Mouse (Mus musculus) midbrain, embryonic 14.5 days (tissue): ENCODE results near the gene Col17a1. TPM values are rescaled to one million over a fixed set of nuclear protein-coding genes. Genes with fewer than 3 reads are reported as not detected.

ENCODE experiments used
- ATAC-seq: fragments of 200-750 bp; cut with Nextera tagmentation; 2 replicates; pipeline ENCODE4 v1.8.0; 2017; ENCODE audit warnings: moderate number of reproducible peaks, moderate library complexity; ENCODE audit not compliant: low FRiP score, low TSS enrichment
- DNase-seq: peaks from one replicate; pipeline ENCODE4 v3.0.0-alpha.2; 2015
- H3K27ac ChIP-seq: fragments of 300-500 bp; sonication (generic); replicated peaks from 2 replicates; pipeline ENCODE4 v1.5.1; 2014; ENCODE audit warnings: mild to moderate bottlenecking, low read depth, low read length, moderate library complexity
- H3K27me3 ChIP-seq: fragments of 300-500 bp; sonication (generic); 2 replicates; pipeline ENCODE4 v1.6.1; 2014; ENCODE audit warnings: low read length, control low read depth, mixed read lengths; ENCODE audit not compliant: control insufficient read depth, insufficient read depth
- H3K36me3 ChIP-seq: fragments of 300-500 bp; sonication (generic); 2 replicates; pipeline ENCODE4 v1.6.1; 2014; ENCODE audit warnings: low read length, control low read depth; ENCODE audit not compliant: control insufficient read depth, insufficient read depth
- H3K4me1 ChIP-seq: fragments of 300-500 bp; sonication (generic); 2 replicates; pipeline ENCODE4 v1.6.1; 2014; ENCODE audit warnings: mild to moderate bottlenecking, antibody characterized with exemption, low read length, control low read depth; ENCODE audit not compliant: control insufficient read depth, insufficient read depth
- H3K4me2 ChIP-seq: fragments of 300-500 bp; sonication (generic); 2 replicates; pipeline ENCODE4 v1.6.1; 2014; ENCODE audit warnings: mild to moderate bottlenecking, low read length, moderate library complexity
- H3K4me3 ChIP-seq: fragments of 300-500 bp; sonication (generic); replicated peaks from 2 replicates; pipeline ENCODE4 v1.5.1; 2014; ENCODE audit warnings: low read depth, low read length
- H3K9ac ChIP-seq: fragments of 300-500 bp; sonication (generic); replicated peaks from 2 replicates; pipeline ENCODE4 v1.6.1; 2014; ENCODE audit warnings: mild to moderate bottlenecking, low read length, moderate library complexity
- H3K9me3 ChIP-seq: fragments of 300-500 bp; sonication (generic); 2 replicates; pipeline ENCODE4 v1.6.1; 2016; ENCODE audit warnings: low read length, control low read depth, mixed read lengths; ENCODE audit not compliant: control insufficient read depth
- WGBS: fragments of 180-500 bp; shearing (Covaris S2); extraction: QIAGEN DNeasy Blood & Tissue Kit; methylation state at CpG from one replicate; pipeline ENCODE4 v1.1.7; 2014; 5-methylcytosine and 5-hydroxymethylcytosine counted together
- polyA plus RNA-seq: library from polyadenylated mRNA; unstranded; fragments of >200 nt; fragmentation: Nextera tagmentation; extraction: Ambion mirVana; gene quantifications from 2 replicates; pipeline ENCODE4 v1.2.1, GENCODE M21; 2014

Gene Col17a1
- polyA plus RNA-seq, 1 experiment from 2014 or later = 0.29 TPM

- no peak overlapping the region for H3K4me2 ChIP-seq
- H3K9me3 ChIP-seq = no peaks in the 10 kb centered on the region
- no peak overlapping the region for H3K9ac ChIP-seq
- H3K27me3 ChIP-seq = no peaks in the 10 kb centered on the region
- WGBS = 90% methylated on average over 8 of the region's 8 CpGs
- H3K4me3 ChIP-seq = no peak overlapping the region
- H3K27ac ChIP-seq = no peak overlapping the region
- DNase-seq = no peak
- no peaks in the 10 kb centered on the region for H3K4me1 ChIP-seq
- no peak for ATAC-seq
- no peaks in the 10 kb centered on the region for H3K36me3 ChIP-seq
Measured at GRCm38 (mm10) chr19:47653173-47653572, 38.7 kb downstream of the Col17a1 start.

- Histone ChIP-seq H3K9me3 (no peaks in the 10 kb centered on the region), H3K27ac (no peak overlapping the region), H3K9ac (no peak overlapping the region), H3K4me2 (no peak overlapping the region), H3K4me3 (no peak overlapping the region), H3K36me3 (no peaks in the 10 kb centered on the region), H3K27me3 (no peaks in the 10 kb centered on the region), H3K4me1 (no peaks in the 10 kb centered on the region)
- DNase-seq (no peak), ATAC-seq (no peak)
- 81% methylated on average over 8 of the region's 8 CpGs for WGBS
Measured at GRCm38 (mm10) chr19:47652255-47652654, 39.6 kb downstream of the Col17a1 start.

GRCm38 (mm10) chr19:47651160-47651480 is 40.8 kb downstream of the Col17a1 start:
- Histone ChIP-seq H3K27ac (no peak overlapping the region), H3K27me3 (no peaks in the 10 kb centered on the region), H3K4me2 (no peak overlapping the region), H3K9me3 (no peaks in the 10 kb centered on the region), H3K9ac (no peak overlapping the region), H3K4me3 (no peak overlapping the region), H3K36me3 (0 out of 2 replicates have a peak, but pooled peaks cover 3% of the 10 kb centered on the region), H3K4me1 (no peaks in the 10 kb centered on the region)
- ATAC-seq (no peak), DNase-seq (no peak)
- 93% methylated on average over 5 of the region's 5 CpGs for WGBS

- Histone ChIP-seq H3K4me2 (no peak overlapping the region), H3K27ac (no peak overlapping the region), H3K9me3 (no peaks in the 10 kb centered on the region), H3K36me3 (0 out of 2 replicates have a peak, but pooled peaks cover 3% of the 10 kb centered on the region), H3K4me3 (no peak overlapping the region), H3K27me3 (no peaks in the 10 kb centered on the region), H3K9ac (no peak overlapping the region), H3K4me1 (no peaks in the 10 kb centered on the region)
- no peak for DNase-seq
- WGBS = 91% methylated on average over 16 of the region's 16 CpGs
- no peak for ATAC-seq
Measured at GRCm38 (mm10) chr19:47650366-47651159, 41.3 kb downstream of the Col17a1 start.

- no peak overlapping the region for H3K27ac ChIP-seq
- DNase-seq (no peak), ATAC-seq (no peak)
- H3K9me3 ChIP-seq = no peaks in the 10 kb centered on the region
- no peaks in the 10 kb centered on the region for H3K27me3 ChIP-seq
- WGBS = 94% methylated on average over 6 of the region's 6 CpGs
- 0 out of 2 replicates have a peak, but pooled peaks cover 3% of the 10 kb centered on the region for H3K36me3 ChIP-seq
- H3K4me2 ChIP-seq = no peak overlapping the region
- H3K4me1 ChIP-seq = no peaks in the 10 kb centered on the region
- no peak overlapping the region for H3K9ac ChIP-seq
- no peak overlapping the region for H3K4me3 ChIP-seq
Measured at GRCm38 (mm10) chr19:47649071-47649470, 42.8 kb downstream of the Col17a1 start.

- ATAC-seq (no peak), DNase-seq (no peak)
- no peaks in the 10 kb centered on the region for H3K4me1 ChIP-seq
- H3K9me3 ChIP-seq = no peaks in the 10 kb centered on the region
- WGBS = 92% methylated on average over 6 of the region's 6 CpGs
- peaks cover 16% of the 10 kb centered on the region for H3K36me3 ChIP-seq
- H3K4me3 ChIP-seq = no peak overlapping the region
- no peak overlapping the region for H3K4me2 ChIP-seq
- H3K27ac ChIP-seq = no peak overlapping the region
- H3K9ac ChIP-seq = no peak overlapping the region
- no peaks in the 10 kb centered on the region for H3K27me3 ChIP-seq
Measured at GRCm38 (mm10) chr19:47646508-47647120, 45.3 kb downstream of the Col17a1 start.

GRCm38 (mm10) chr19:47645583-47645982 is 46.3 kb downstream of the Col17a1 start:
- DNase-seq = no peak
- Histone ChIP-seq H3K4me2 (no peak overlapping the region), H3K9ac (no peak overlapping the region), H3K27me3 (no peaks in the 10 kb centered on the region), H3K4me1 (no peaks in the 10 kb centered on the region), H3K9me3 (no peaks in the 10 kb centered on the region), H3K36me3 (peaks cover 25% of the 10 kb centered on the region), H3K27ac (no peak overlapping the region), H3K4me3 (no peak overlapping the region)
- WGBS = 39% methylated on average over 6 of the region's 6 CpGs
- no peak for ATAC-seq

GRCm38 (mm10) chr19:47643910-47644309 is 48.0 kb downstream of the Col17a1 start:
- DNase-seq (no peak), ATAC-seq (no peak)
- Histone ChIP-seq H3K4me3 (no peak overlapping the region), H3K36me3 (peaks cover 39% of the 10 kb centered on the region), H3K27me3 (no peaks in the 10 kb centered on the region), H3K9ac (no peak overlapping the region), H3K27ac (no peak overlapping the region; the same call in 1 of the 2 replicates), H3K9me3 (no peaks in the 10 kb centered on the region), H3K4me1 (no peaks in the 10 kb centered on the region), H3K4me2 (no peak overlapping the region)
- WGBS = 59% methylated on average over 2 of the region's 2 CpGs

GRCm38 (mm10) chr19:47635380-47635779 is 56.5 kb downstream of the Col17a1 start:
- Histone ChIP-seq H3K4me1 (no peaks in the 10 kb centered on the region), H3K27me3 (no peaks in the 10 kb centered on the region), H3K27ac (no peak overlapping the region), H3K4me3 (no peak overlapping the region), H3K9me3 (no peaks in the 10 kb centered on the region), H3K36me3 (peaks cover 35% of the 10 kb centered on the region), H3K4me2 (no peak overlapping the region), H3K9ac (no peak overlapping the region)
- ATAC-seq (no peak), DNase-seq (no peak)
- 92% methylated on average over 4 of the region's 4 CpGs for WGBS
